Mouse (Mus musculus): ENCODE measurements at regions not wholly inside any gene's neighbourhood (a gene's known extent, or its start where the extent isn't known, plus 50 kb on each side); places are given as distances from the start of the nearest gene placed in this dataset.
"Not testable (repeated sequence)": the region's sequence is repeated elsewhere in the genome, so short reads cannot be mapped to it uniquely, and the experiment has no call there.

DNA sequence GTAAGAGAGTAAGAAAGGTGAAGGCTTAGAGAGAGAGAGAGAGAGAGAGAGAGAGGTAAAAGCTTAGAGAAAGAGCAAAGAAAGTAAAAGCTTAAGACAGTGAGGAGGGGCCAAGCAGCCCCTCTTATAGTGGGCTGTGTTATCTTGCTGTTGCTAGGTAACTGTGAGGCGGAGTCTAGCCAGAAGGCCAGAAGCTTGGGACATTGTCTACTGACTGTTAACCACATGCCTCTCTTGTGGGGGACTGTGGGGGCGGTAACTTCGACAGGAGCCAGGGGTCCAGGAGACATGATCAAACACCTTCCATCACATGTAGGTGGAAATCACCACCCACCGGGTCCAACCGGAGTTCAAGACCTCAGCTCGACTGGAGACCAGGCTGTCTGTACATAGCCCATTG is 148.0 kb downstream of the Katnal1 start:
- not testable (repeated sequence) for TF ChIP-seq CTCF (IDR thresholded peaks at IDR 0.05; ENCODE audit: extremely low read depth, insufficient read depth, insufficient read length, insufficient replicate concordance); POLR2A (IDR thresholded peaks at IDR 0.05; ENCODE audit: low read depth, low read length)

All from spleen, adult 2 months (tissue).